12 mouse cellular contexts compared by ENCODE assay signal in the genomic region with DNA sequence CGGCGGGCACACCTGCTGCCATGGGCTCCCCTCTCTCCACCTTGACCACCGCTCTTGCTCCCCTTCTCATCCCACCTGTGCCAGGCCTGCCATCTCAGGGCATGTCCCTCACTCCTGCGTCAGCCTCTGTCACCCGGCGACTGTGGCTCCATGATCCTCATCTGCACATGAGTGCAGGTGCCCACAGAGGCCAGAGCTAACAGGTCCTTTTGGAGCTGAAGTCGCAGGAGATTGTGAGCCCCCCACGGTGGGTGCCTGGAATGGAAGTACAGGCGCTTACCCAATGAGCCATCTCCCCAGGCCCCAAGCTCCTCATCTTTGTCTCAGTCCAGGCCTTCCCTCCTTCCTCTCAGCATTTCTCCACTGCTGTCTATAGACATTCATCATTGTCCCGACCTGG. TPM values are rescaled to one million over a fixed set of nuclear protein-coding genes. Genes with fewer than 3 reads are reported as not detected.
A peak's percentile ranks its signal among the peaks of the same experiment; 100 is the strongest.
DNase-seq lines count a peak whose midpoint lies in the region; ATAC-seq and TF ChIP-seq lines count a peak whose summit lies in the region.
"Had no signal": no experiment of that assay in that cellular context is flagged by ENCODE, and none has a peak within 500 bp of the region (broad histone marks: within the 10 kb centered on the region; RNA-seq: fewer than 3 reads in every experiment).

No protein-coding gene starts in this region.

- H3K9me3 ChIP-seq in intestine, embryonic 16.5 days (ENCODE audit: control insufficient read depth, low read length) = no peaks in the 10 kb centered on the region
- H3K9me3 ChIP-seq in intestine, embryonic 15.5 days = no peaks in the 10 kb centered on the region
- H3K9me3 ChIP-seq in embryonic facial prominence, embryonic 12.5 days = no peaks in the 10 kb centered on the region
- H3K9me3 ChIP-seq in hindbrain, embryonic 12.5 days (replicated peaks) = no peaks in the 10 kb centered on the region
- H3K9me3 ChIP-seq in midbrain, postnatal 0 days (ENCODE audit: low read length) = no peaks in the 10 kb centered on the region
- H3K9me3 ChIP-seq: limb, embryonic 13.5 days had no signal

- intact Hi-C loops in heart, adult 2 months (cut with DNase I) = no loop called here

- 70% methylated on average over 10 of the region's 10 CpGs for WGBS in intestine, embryonic 16.5 days
- WGBS in intestine, embryonic 15.5 days = 73% methylated on average over 10 of the region's 10 CpGs
- WGBS in embryonic facial prominence, embryonic 12.5 days = 56% methylated on average over 10 of the region's 10 CpGs
- WGBS in hindbrain, embryonic 12.5 days = 55% methylated on average over 10 of the region's 10 CpGs
- WGBS in midbrain, postnatal 0 days = 58% methylated on average over 10 of the region's 10 CpGs
- WGBS in heart, adult 2 months = 80% methylated on average over 10 of the region's 10 CpGs

- no peak overlapping the region for H3K4me2 ChIP-seq in intestine, embryonic 16.5 days (ENCODE audit: low read depth, low read length)
- no peak overlapping the region for H3K4me2 ChIP-seq in intestine, embryonic 15.5 days (replicated peaks)
- H3K4me2 ChIP-seq in embryonic facial prominence, embryonic 12.5 days (replicated peaks) = no peak overlapping the region
- H3K4me2 ChIP-seq in hindbrain, embryonic 12.5 days (replicated peaks) = no peak overlapping the region
- H3K4me2 ChIP-seq in midbrain, postnatal 0 days (ENCODE audit: low read depth, low read length, poor library complexity, severe bottlenecking) = no peak overlapping the region
- H3K4me2 ChIP-seq: limb, embryonic 13.5 days had no signal

- no peak overlapping the region for H3K27ac ChIP-seq in intestine, embryonic 16.5 days (ENCODE audit: low read length)
- H3K27ac ChIP-seq in intestine, embryonic 15.5 days = no peak overlapping the region
- H3K27ac ChIP-seq in embryonic facial prominence, embryonic 12.5 days = peak overlapping the region; percentile 54; the same call in 1 of the 2 replicates
- peak overlapping the region; percentile 58 for H3K27ac ChIP-seq in hindbrain, embryonic 12.5 days
- peak overlapping the region; percentile 32; the same call in 1 of the 2 replicates for H3K27ac ChIP-seq in midbrain, postnatal 0 days (ENCODE audit: low read depth, low read length)
- H3K27ac ChIP-seq in heart, adult 2 months = no peak overlapping the region
- H3K27ac ChIP-seq: limb, embryonic 13.5 days had no signal

- peak overlapping the region; percentile 6 for H3K9ac ChIP-seq in intestine, embryonic 16.5 days (ENCODE audit: low read depth, low read length)
- no peak overlapping the region for H3K9ac ChIP-seq in intestine, embryonic 15.5 days
- no peak overlapping the region for H3K9ac ChIP-seq in embryonic facial prominence, embryonic 12.5 days
- H3K9ac ChIP-seq in hindbrain, embryonic 12.5 days = peak overlapping the region; percentile 44; the same call in 1 of the 2 replicates
- 0 out of 2 replicates have a peak overlapping the region, but pooled peaks have one; percentile 29 for H3K9ac ChIP-seq in midbrain, postnatal 0 days (replicated peaks; ENCODE audit: low read length, poor library complexity, severe bottlenecking)
- no peak overlapping the region for H3K9ac ChIP-seq in heart, adult 2 months (ENCODE audit: low read depth, low read length)
- H3K9ac ChIP-seq: limb, embryonic 13.5 days had no signal

- DNase-seq in midbrain, postnatal 0 days (ENCODE audit: low spot score) = no peak
- no peak for DNase-seq in lung, postnatal 4 days
- no peak for DNase-seq in kidney, postnatal 14 days
- no peak for DNase-seq in heart, adult 2 months
- DNase-seq: heart, postnatal 36 days; kidney, adult 9 months; lung, adult 2 months had no signal

- no peak overlapping the region for H3K4me3 ChIP-seq in intestine, embryonic 16.5 days (ENCODE audit: low read length)
- H3K4me3 ChIP-seq in intestine, embryonic 15.5 days (replicated peaks) = no peak overlapping the region
- no peak overlapping the region for H3K4me3 ChIP-seq in embryonic facial prominence, embryonic 12.5 days
- H3K4me3 ChIP-seq in hindbrain, embryonic 12.5 days = no peak overlapping the region
- no peak overlapping the region for H3K4me3 ChIP-seq in midbrain, postnatal 0 days (ENCODE audit: low read depth, low read length)
- no peak overlapping the region for H3K4me3 ChIP-seq in heart, adult 2 months
- H3K4me3 ChIP-seq: limb, embryonic 13.5 days had no signal

- no peak for TF ChIP-seq CTCF in midbrain, postnatal 0 days (IDR thresholded peaks at IDR 0.05)
- no peak for TF ChIP-seq CTCF in heart, adult 2 months (IDR thresholded peaks at IDR 0.05)

- H3K36me3 ChIP-seq in intestine, embryonic 16.5 days (ENCODE audit: control insufficient read depth, insufficient read depth, low read length) = no peaks in the 10 kb centered on the region
- H3K36me3 ChIP-seq in intestine, embryonic 15.5 days = no peaks in the 10 kb centered on the region
- H3K36me3 ChIP-seq in embryonic facial prominence, embryonic 12.5 days = no peaks in the 10 kb centered on the region
- no peaks in the 10 kb centered on the region for H3K36me3 ChIP-seq in hindbrain, embryonic 12.5 days
- H3K36me3 ChIP-seq in midbrain, postnatal 0 days (ENCODE audit: insufficient read depth, low read length) = no peaks in the 10 kb centered on the region
- no peaks in the 10 kb centered on the region for H3K36me3 ChIP-seq in heart, adult 2 months (ENCODE audit: control insufficient read depth, insufficient read depth, low read length)
- H3K36me3 ChIP-seq: limb, embryonic 13.5 days had no signal

- H3K4me1 ChIP-seq in intestine, embryonic 16.5 days (ENCODE audit: control insufficient read depth, insufficient read depth, low read length) = peaks cover 11% of the 10 kb centered on the region
- H3K4me1 ChIP-seq in intestine, embryonic 15.5 days (replicated peaks) = peaks cover 14% of the 10 kb centered on the region; the same call in 1 of the 2 replicates
- peaks cover 16% of the 10 kb centered on the region; the same call in 1 of the 2 replicates for H3K4me1 ChIP-seq in embryonic facial prominence, embryonic 12.5 days
- H3K4me1 ChIP-seq in hindbrain, embryonic 12.5 days = peaks cover 59% of the 10 kb centered on the region
- peaks cover 5% of the 10 kb centered on the region; the same call in 1 of the 2 replicates for H3K4me1 ChIP-seq in midbrain, postnatal 0 days (ENCODE audit: insufficient read depth, low read length)
- H3K4me1 ChIP-seq in heart, adult 2 months (ENCODE audit: control insufficient read depth, insufficient read depth, low read length) = peaks cover 2% of the 10 kb centered on the region; the same call in 1 of the 2 replicates

- no peak for TF ChIP-seq POLR2A in heart, adult 2 months (IDR thresholded peaks at IDR 0.05; ENCODE audit: insufficient read depth, low read depth, low read length)

- H3K27me3 ChIP-seq in intestine, embryonic 16.5 days (replicated peaks; ENCODE audit: control insufficient read depth, insufficient read depth, low read length) = peaks cover 4% of the 10 kb centered on the region
- no peaks in the 10 kb centered on the region for H3K27me3 ChIP-seq in intestine, embryonic 15.5 days (replicated peaks)
- 0 out of 2 replicates have a peak, but pooled peaks cover 12% of the 10 kb centered on the region for H3K27me3 ChIP-seq in embryonic facial prominence, embryonic 12.5 days
- no peaks in the 10 kb centered on the region for H3K27me3 ChIP-seq in hindbrain, embryonic 12.5 days
- no peaks in the 10 kb centered on the region for H3K27me3 ChIP-seq in midbrain, postnatal 0 days (ENCODE audit: insufficient read depth, low read length)
- no peaks in the 10 kb centered on the region for H3K27me3 ChIP-seq in heart, adult 2 months (ENCODE audit: control insufficient read depth, insufficient read depth, low read length)

- no peak for TF ChIP-seq EP300 in heart, adult 2 months (IDR thresholded peaks at IDR 0.05; ENCODE audit: insufficient read depth, low read depth, low read length)

- ATAC-seq in intestine, embryonic 16.5 days = no peak
- ATAC-seq in intestine, embryonic 15.5 days = no peak
- ATAC-seq in embryonic facial prominence, embryonic 12.5 days (ENCODE audit: insufficient number of reproducible peaks, insufficient read depth, low FRiP score, low TSS enrichment) = no peak
- ATAC-seq in hindbrain, embryonic 12.5 days (ENCODE audit: low FRiP score) = no peak
- ATAC-seq in midbrain, postnatal 0 days (ENCODE audit: low FRiP score) = no peak

- H3K79me2 ChIP-seq in heart, adult 2 months (replicated peaks; ENCODE audit: control insufficient read depth, insufficient read depth, low read length) = no peaks in the 10 kb centered on the region

RNA-seq across cellular contexts. Expression of a gene that starts 4.8 kb away (rescaled TPM):
- 7.0 and 8.2 TPM in 2 replicates for polyA plus RNA-seq in intestine, embryonic 16.5 days (2015; fragmentation: Nextera tagmentation; extraction: Ambion mirVana)
- 7.6 and 8.8 TPM in 2 replicates for polyA plus RNA-seq in intestine, embryonic 15.5 days (2015; fragmentation: Nextera tagmentation; extraction: Ambion mirVana)
- 12.9 and 13.5 TPM in 2 replicates for polyA plus RNA-seq in embryonic facial prominence, embryonic 12.5 days (2016; fragmentation: Nextera tagmentation; extraction: Ambion mirVana)
- 34.2 and 36.9 TPM in 2 replicates for polyA plus RNA-seq in hindbrain, embryonic 12.5 days (2016; fragmentation: Nextera tagmentation; extraction: Ambion mirVana)
- total RNA-seq in midbrain, postnatal 0 days (2014; rRNA removed) = 36.2 and 45.8 TPM in 2 replicates
- 21.4 and 22.8 TPM in 2 replicates for polyA plus RNA-seq in midbrain, postnatal 0 days (2015; fragmentation: Nextera tagmentation; extraction: Ambion mirVana)
- total RNA-seq in heart, adult 2 months (2021) = 10 to 100 TPM; 10.1 to 11.6 TPM
- polyA plus RNA-seq in heart, adult 2 months (2012; rRNA removed) = 16.4 and 17.2 TPM in 2 replicates

Comparison
In these comparisons a context has a peak if more than half of its experiments do, and no peak if none do; other contexts are left out.
1. H3K9ac ChIP-seq: peak in intestine, embryonic 16.5 days (single experiment), hindbrain, embryonic 12.5 days (single experiment) and midbrain, postnatal 0 days (single experiment); none in intestine, embryonic 15.5 days (single experiment), embryonic facial prominence, embryonic 12.5 days (single experiment) and heart, adult 2 months (single experiment).
2. H3K27ac ChIP-seq: peak in embryonic facial prominence, embryonic 12.5 days (single experiment), hindbrain, embryonic 12.5 days (single experiment) and midbrain, postnatal 0 days (single experiment); none in intestine, embryonic 16.5 days (single experiment), intestine, embryonic 15.5 days (single experiment) and heart, adult 2 months (single experiment).